Mouse (Mus musculus) liver, adult 2 months (tissue): ENCODE results near the gene Gm12789.
A peak's percentile ranks its signal among the peaks of the same experiment; 100 is the strongest.

ENCODE experiments used
- CTCF ChIP-seq: fragments of 200-500 bp; IDR thresholded peaks from 2 replicates; pipeline ENCODE4 v1.5.1; 2011; ENCODE audit warnings: low read depth, low read length, control low read depth
- POLR2A ChIP-seq: fragments of 200-500 bp; IDR thresholded peaks from 2 replicates; pipeline ENCODE4 v1.6.1; 2011; ENCODE audit warnings: low read length, control low read depth; ENCODE audit not compliant: insufficient read depth; ENCODE audit errors: extremely low read depth

DNA sequence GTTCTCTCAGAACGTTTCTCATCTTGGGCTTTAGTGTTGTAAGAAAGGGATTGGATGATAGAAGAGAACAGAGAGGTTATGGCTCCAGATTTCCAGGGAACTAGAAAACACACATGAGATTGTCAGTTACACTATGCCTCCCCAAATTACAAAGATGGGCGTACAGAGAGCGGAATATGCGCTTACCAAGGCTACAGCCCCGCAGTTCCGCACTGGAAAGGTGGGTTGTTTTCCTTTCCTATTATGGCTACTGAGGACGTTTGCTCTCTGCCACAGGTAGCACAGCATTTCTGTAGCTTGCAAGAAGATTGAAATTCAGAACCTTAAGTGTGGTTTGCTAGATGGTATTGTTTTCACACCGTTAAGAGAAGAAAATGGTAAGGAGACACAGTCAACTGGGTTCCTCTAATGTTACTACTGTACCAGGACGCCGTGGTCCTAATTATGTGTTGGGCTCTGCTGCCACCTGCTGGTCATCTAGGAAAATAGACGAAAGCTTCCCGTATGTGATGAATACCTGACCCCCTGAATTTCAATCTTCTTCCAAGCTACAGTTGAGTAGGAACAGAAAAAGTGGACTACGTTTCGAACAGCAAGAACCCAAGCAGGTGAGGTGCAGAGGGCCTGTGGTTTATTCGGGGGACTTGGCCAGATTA lies 12.0 kb downstream of the Gm12789 start:
- peak; percentile 70 for TF ChIP-seq CTCF
- no peak for TF ChIP-seq POLR2A
